Mouse (Mus musculus): ENCODE measurements at regions not wholly inside any gene's neighbourhood (a gene's known extent, or its start where the extent isn't known, plus 50 kb on each side); places are given as distances from the start of the nearest gene placed in this dataset.

- no peak for DNase-seq (ENCODE audit: low spot score)
Observed at GRCm38 (mm10) chr8:7796156-7796555, 864.9 kb downstream of the Efnb2 start.

- DNase-seq (ENCODE audit: low spot score): no peak
Observed at GRCm38 (mm10) chr8:7763820-7764219, 897.2 kb downstream of the Efnb2 start.

- no peak for DNase-seq (ENCODE audit: low spot score)
Observed at GRCm38 (mm10) chr8:7760987-7761386, 900.1 kb downstream of the Efnb2 start.

GRCm38 (mm10) chr8:7732726-7733125 is 928.3 kb downstream of the Efnb2 start:
- no peak for DNase-seq (ENCODE audit: low spot score)

- no peak for DNase-seq (ENCODE audit: low spot score)
Observed at GRCm38 (mm10) chr8:7721880-7722279, 939.2 kb downstream of the Efnb2 start.

GRCm38 (mm10) chr8:7718898-7719696 is 941.9 kb downstream of the Efnb2 start:
- no peak for DNase-seq (ENCODE audit: low spot score)

GRCm38 (mm10) chr8:7710764-7711163 is 950.3 kb downstream of the Efnb2 start:
- DNase-seq (ENCODE audit: low spot score): no peak

- no peak for DNase-seq (ENCODE audit: low spot score)
Observed at GRCm38 (mm10) chr8:7709406-7709805, 951.6 kb downstream of the Efnb2 start.

- no peak for DNase-seq (ENCODE audit: low spot score)
Observed at GRCm38 (mm10) chr8:7691355-7691996, 969.6 kb downstream of the Efnb2 start.

GRCm38 (mm10) chr8:7653804-7654203 is 1007.2 kb downstream of the Efnb2 start:
- no peak for DNase-seq (ENCODE audit: low spot score)
